Mouse (Mus musculus): Measurements from ENCODE around the gene Src. TPM values are rescaled to one million over a fixed set of nuclear protein-coding genes. Genes with fewer than 3 reads are reported as not detected.
"Not testable (repeated sequence)": the region's sequence is repeated elsewhere in the genome, so short reads cannot be mapped to it uniquely, and the experiment has no call there.

Gene Src
- polyA plus RNA-seq, 1 experiment from 2014 or later = 20.7 TPM

GRCm38 (mm10) chr2:157479858-157480568, 61.8 kb downstream of the Src start:
- no peaks in the 10 kb centered on the region for H3K27me3 ChIP-seq
- no peak for ATAC-seq (ENCODE audit: insufficient number of reproducible peaks, low FRiP score, low TSS enrichment, low read depth)
- no peaks in the 10 kb centered on the region for H3K36me3 ChIP-seq
- no peak overlapping the region for H3K4me2 ChIP-seq (replicated peaks)
- H3K4me3 ChIP-seq (replicated peaks) = no peak overlapping the region
- H3K9ac ChIP-seq = no peak overlapping the region
- no peak overlapping the region for H3K27ac ChIP-seq (replicated peaks)
- 55% methylated on average over 15 of the region's 15 CpGs for WGBS
- H3K4me1 ChIP-seq = peaks cover 52% of the 10 kb centered on the region
- H3K9me3 ChIP-seq (replicated peaks) = no peaks in the 10 kb centered on the region

GRCm38 (mm10) chr2:157482729-157483128, 64.5 kb downstream of the Src start:
- Histone ChIP-seq H3K27ac (replicated peaks) (no peak overlapping the region; the same call in 1 of the 2 replicates), H3K4me1 (peaks cover 37% of the 10 kb centered on the region)

GRCm38 (mm10) chr2:157486559-157486958, 68.3 kb downstream of the Src start:
- 87% methylated on average over 5 of the region's 5 CpGs for WGBS
- not testable (repeated sequence) for H3K4me3 ChIP-seq (replicated peaks)

More at GRCm38 (mm10) chr2:157482729-157483128, 64.5 kb downstream of the Src start:
- H3K36me3 ChIP-seq = no peaks in the 10 kb centered on the region
- H3K4me2 ChIP-seq (replicated peaks) = no peak overlapping the region
- no peak overlapping the region for H3K4me3 ChIP-seq (replicated peaks)
- H3K9me3 ChIP-seq (replicated peaks) = no peaks in the 10 kb centered on the region
- H3K9ac ChIP-seq = no peak overlapping the region
- WGBS = 53% methylated on average over 12 of the region's 12 CpGs
- ATAC-seq (ENCODE audit: insufficient number of reproducible peaks, low FRiP score, low TSS enrichment, low read depth) = no peak
- no peaks in the 10 kb centered on the region for H3K27me3 ChIP-seq

GRCm38 (mm10) chr2:157486981-157487656, 68.9 kb downstream of the Src start:
- WGBS = 35% methylated on average over 7 of the region's 7 CpGs
- Histone ChIP-seq H3K36me3 (no peaks in the 10 kb centered on the region), H3K9me3 (replicated peaks) (no peaks in the 10 kb centered on the region), H3K4me1 (peaks cover 15% of the 10 kb centered on the region), H3K9ac (no peak overlapping the region), H3K27ac (replicated peaks) (no peak overlapping the region), H3K4me3 (replicated peaks) (no peak overlapping the region), H3K4me2 (replicated peaks) (no peak overlapping the region), H3K27me3 (no peaks in the 10 kb centered on the region)
- no peak for ATAC-seq (ENCODE audit: insufficient number of reproducible peaks, low FRiP score, low TSS enrichment, low read depth)

More at GRCm38 (mm10) chr2:157486559-157486958, 68.3 kb downstream of the Src start:
- H3K9me3 ChIP-seq (replicated peaks); H3K9ac ChIP-seq; H3K4me2 ChIP-seq (replicated peaks); H3K27me3 ChIP-seq; H3K36me3 ChIP-seq; H3K27ac ChIP-seq (replicated peaks); ATAC-seq (ENCODE audit: insufficient number of reproducible peaks, low FRiP score, low TSS enrichment, low read depth): not testable (repeated sequence)
- H3K4me1 ChIP-seq = peaks cover 19% of the 10 kb centered on the region

DNA sequence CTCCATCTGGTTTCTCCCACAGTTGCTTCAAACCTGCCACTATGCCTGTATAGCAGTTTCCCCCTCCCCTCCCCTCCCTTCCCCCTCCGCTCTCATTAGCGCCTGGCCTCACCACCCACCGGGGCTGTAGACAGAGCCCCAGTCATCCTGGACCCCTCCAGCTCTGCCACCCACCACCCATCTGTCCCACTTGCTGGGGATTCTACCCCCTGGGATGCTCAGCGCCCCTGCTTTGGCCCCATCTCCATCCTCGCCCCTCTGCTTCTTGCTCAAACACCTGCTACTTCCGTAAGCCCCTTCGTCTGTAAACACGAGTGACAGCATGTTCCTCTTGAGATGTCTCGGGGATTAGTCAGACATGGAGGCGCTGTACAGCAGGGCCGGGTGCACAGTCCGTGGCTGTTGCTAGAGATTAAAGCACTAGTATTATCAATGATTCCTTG, 69.5 kb downstream of the Src start:
- H3K4me3 ChIP-seq (replicated peaks) = no peak overlapping the region
- no peaks in the 10 kb centered on the region for H3K27me3 ChIP-seq
- H3K36me3 ChIP-seq = no peaks in the 10 kb centered on the region
- H3K9me3 ChIP-seq (replicated peaks) = no peaks in the 10 kb centered on the region
- no peak overlapping the region for H3K27ac ChIP-seq (replicated peaks)
- no peak overlapping the region for H3K9ac ChIP-seq
- peaks cover 13% of the 10 kb centered on the region for H3K4me1 ChIP-seq
- ATAC-seq (ENCODE audit: insufficient number of reproducible peaks, low FRiP score, low TSS enrichment, low read depth) = no peak
- H3K4me2 ChIP-seq (replicated peaks) = no peak overlapping the region
- 24% methylated on average over 12 of the region's 12 CpGs for WGBS

GRCm38 (mm10) chr2:157493240-157493639, 75.0 kb downstream of the Src start:
- no peak for ATAC-seq (ENCODE audit: insufficient number of reproducible peaks, low FRiP score, low TSS enrichment, low read depth)
- Histone ChIP-seq H3K9me3 (replicated peaks) (no peaks in the 10 kb centered on the region), H3K27ac (replicated peaks) (no peak overlapping the region), H3K4me2 (replicated peaks) (no peak overlapping the region), H3K27me3 (no peaks in the 10 kb centered on the region; the same call in 1 of the 2 replicates), H3K4me1 (0 out of 2 replicates have a peak, but pooled peaks cover under 1% of the 10 kb centered on the region), H3K9ac (no peak overlapping the region), H3K36me3 (no peaks in the 10 kb centered on the region), H3K4me3 (replicated peaks) (no peak overlapping the region)
- 86% methylated on average over 3 of the region's 3 CpGs for WGBS

- Histone ChIP-seq H3K4me2 (replicated peaks) (no peak overlapping the region), H3K36me3 (no peaks in the 10 kb centered on the region), H3K9me3 (replicated peaks) (no peaks in the 10 kb centered on the region), H3K27ac (replicated peaks) (no peak overlapping the region), H3K9ac (no peak overlapping the region), H3K4me3 (replicated peaks) (no peak overlapping the region), H3K4me1 (peaks cover 4% of the 10 kb centered on the region; the same call in 1 of the 2 replicates), H3K27me3 (no peaks in the 10 kb centered on the region; the same call in 1 of the 2 replicates)
- no peak for ATAC-seq (ENCODE audit: insufficient number of reproducible peaks, low FRiP score, low TSS enrichment, low read depth)
- WGBS = 33% methylated on average over 4 of the region's 4 CpGs
Observed at GRCm38 (mm10) chr2:157498529-157498928, 80.3 kb downstream of the Src start.

- no peaks in the 10 kb centered on the region; the same call in 1 of the 2 replicates for H3K27me3 ChIP-seq
- WGBS = 78% methylated on average over 2 of the region's 2 CpGs
- H3K9me3 ChIP-seq (replicated peaks) = no peaks in the 10 kb centered on the region
- H3K9ac ChIP-seq = no peak overlapping the region
- H3K4me3 ChIP-seq (replicated peaks) = no peak overlapping the region
- H3K36me3 ChIP-seq = no peaks in the 10 kb centered on the region
- peaks cover 4% of the 10 kb centered on the region; the same call in 1 of the 2 replicates for H3K4me1 ChIP-seq
- no peak overlapping the region for H3K4me2 ChIP-seq (replicated peaks)
- no peak for ATAC-seq (ENCODE audit: insufficient number of reproducible peaks, low FRiP score, low TSS enrichment, low read depth)
- H3K27ac ChIP-seq (replicated peaks) = no peak overlapping the region
Observed at GRCm38 (mm10) chr2:157500364-157500763, 82.1 kb downstream of the Src start.

DNA sequence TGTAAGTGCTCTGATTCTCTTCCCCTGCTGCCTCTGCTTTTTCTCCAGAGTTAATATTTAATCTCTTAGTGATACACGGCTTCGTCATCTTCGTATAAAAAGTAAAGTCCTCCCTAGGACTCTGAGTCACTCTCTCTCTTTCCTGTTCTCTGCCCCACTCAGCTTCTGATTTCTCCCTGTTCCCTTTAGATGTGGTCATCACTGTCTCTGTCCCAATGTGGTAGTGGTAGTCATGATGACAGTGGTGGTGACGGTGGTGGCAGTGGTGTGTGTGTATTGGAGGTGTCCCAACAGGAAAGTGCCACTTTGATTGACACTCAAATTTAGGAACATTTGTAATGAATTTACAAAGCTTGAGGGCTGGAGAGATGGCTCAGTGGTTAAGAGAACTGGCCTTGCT, 83.1 kb downstream of the Src start:
- Histone ChIP-seq H3K4me2 (replicated peaks) (no peak overlapping the region), H3K9ac (no peak overlapping the region), H3K36me3 (no peaks in the 10 kb centered on the region), H3K9me3 (replicated peaks) (no peaks in the 10 kb centered on the region), H3K27me3 (no peaks in the 10 kb centered on the region; the same call in 1 of the 2 replicates), H3K4me1 (peaks cover 4% of the 10 kb centered on the region), H3K4me3 (replicated peaks) (no peak overlapping the region), H3K27ac (replicated peaks) (no peak overlapping the region)
- ATAC-seq (ENCODE audit: insufficient number of reproducible peaks, low FRiP score, low TSS enrichment, low read depth) = no peak
- 78% methylated on average over 4 of the region's 4 CpGs for WGBS

DNA sequence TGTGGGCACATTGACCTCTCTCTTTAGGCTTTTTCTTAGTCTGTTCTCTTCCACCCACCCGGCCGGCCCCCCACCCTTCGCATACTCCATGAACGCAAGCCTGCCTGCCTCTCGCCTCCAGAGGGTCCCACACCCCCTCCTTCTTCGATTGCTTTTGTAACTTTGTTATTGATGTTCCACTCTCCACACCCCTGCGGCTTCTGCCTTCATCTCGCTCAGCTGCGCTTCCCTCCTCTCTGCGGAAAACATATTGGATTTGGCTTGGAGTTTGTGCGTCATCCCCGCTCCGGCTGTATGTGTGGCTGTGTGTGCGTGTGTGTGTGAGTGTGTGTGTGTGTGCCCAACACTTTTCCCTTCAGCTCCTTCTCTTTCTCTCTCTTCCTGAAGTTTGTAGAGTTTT, 88.5 kb downstream of the Src start:
- H3K4me3 ChIP-seq (replicated peaks) = no peak overlapping the region
- no peak overlapping the region for H3K27ac ChIP-seq (replicated peaks)

DNA sequence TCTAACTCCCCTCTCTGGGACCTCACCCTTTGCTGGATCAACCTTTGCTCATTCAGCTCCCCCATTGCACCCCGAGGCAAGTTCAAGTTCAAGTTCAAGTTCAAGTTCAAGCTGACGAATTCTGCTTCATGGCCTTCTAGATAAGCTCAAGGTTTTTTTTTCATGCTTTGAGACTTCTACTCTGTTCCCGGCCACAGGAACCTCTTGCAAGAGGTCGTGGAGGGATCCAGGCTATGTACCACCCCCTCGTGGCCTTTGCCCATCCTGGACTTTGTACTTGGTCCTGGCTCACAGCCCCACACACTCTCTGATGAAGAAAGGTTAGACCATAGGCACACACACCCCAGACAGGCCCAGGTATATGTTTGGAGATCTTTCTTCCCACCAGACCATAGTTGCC, 90.9 kb downstream of the Src start:
- H3K4me1 ChIP-seq = peaks cover 21% of the 10 kb centered on the region
- no peaks in the 10 kb centered on the region for H3K27me3 ChIP-seq
- 75% methylated on average over 5 of the region's 5 CpGs for WGBS
- no peak for ATAC-seq (ENCODE audit: insufficient number of reproducible peaks, low FRiP score, low TSS enrichment, low read depth)
- no peaks in the 10 kb centered on the region for H3K9me3 ChIP-seq (replicated peaks)
- no peak overlapping the region for H3K9ac ChIP-seq
- H3K27ac ChIP-seq (replicated peaks) = no peak overlapping the region
- H3K4me2 ChIP-seq (replicated peaks) = no peak overlapping the region
- no peaks in the 10 kb centered on the region for H3K36me3 ChIP-seq
- H3K4me3 ChIP-seq (replicated peaks) = no peak overlapping the region

More for the DNA sequence above, 88.5 kb downstream of the Src start:
- no peaks in the 10 kb centered on the region for H3K27me3 ChIP-seq
- no peaks in the 10 kb centered on the region for H3K9me3 ChIP-seq (replicated peaks)
- peak overlapping the region; percentile 24; the same call in 1 of the 2 replicates for H3K4me2 ChIP-seq (replicated peaks)
- no peaks in the 10 kb centered on the region for H3K36me3 ChIP-seq
- ATAC-seq (ENCODE audit: insufficient number of reproducible peaks, low FRiP score, low TSS enrichment, low read depth) = no peak
- H3K9ac ChIP-seq = no peak overlapping the region
- H3K4me1 ChIP-seq = peaks cover 11% of the 10 kb centered on the region
- WGBS = 33% methylated on average over 14 of the region's 14 CpGs

Measured in embryonic facial prominence, embryonic 15.5 days (tissue).